Mouse (Mus musculus) testis, adult 2 months (tissue): ENCODE measurements around the gene Igf2bp1.

Source experiments
- CTCF ChIP-seq: fragments of 200-500 bp; IDR thresholded peaks from 2 replicates; pipeline ENCODE4 v1.5.1; 2012; ENCODE audit warnings: low read depth, mild to moderate bottlenecking, inconsistent platforms, low read length, moderate library complexity; ENCODE audit not compliant: control insufficient read depth, insufficient read depth, insufficient replicate concordance
- POLR2A ChIP-seq: fragments of 200-500 bp; IDR thresholded peaks from 2 replicates; pipeline ENCODE4 v1.6.1; 2012; ENCODE audit warnings: low read depth, mild to moderate bottlenecking, inconsistent platforms, low read length, moderate library complexity; ENCODE audit not compliant: control insufficient read depth

DNA sequence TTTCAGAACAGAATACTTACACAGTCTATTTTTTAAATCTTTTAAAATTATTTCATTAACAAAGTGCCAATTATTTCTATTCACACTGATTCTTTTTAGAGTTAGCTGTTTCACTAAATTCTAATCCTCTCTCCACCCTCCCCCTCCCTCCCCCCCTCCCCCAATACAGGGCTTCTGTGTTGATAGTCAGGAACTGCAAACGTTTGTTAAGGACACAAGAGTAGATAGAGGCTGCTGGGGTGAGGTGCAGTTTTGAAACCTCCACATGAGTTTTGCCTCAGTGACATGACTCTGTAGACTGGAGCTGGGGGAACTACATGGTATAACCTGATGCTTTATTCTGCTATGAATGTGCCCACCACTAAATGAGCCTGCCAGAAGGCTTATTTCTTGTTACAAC lies 3.1 kb upstream of the Igf2bp1 start:
- TF ChIP-seq POLR2A, result no peak
- TF ChIP-seq CTCF, result no peak
